In genomic region chr11:75835587-75836239, GRCm38 (mm10) we compare ENCODE assay signal across 22 mouse cellular contexts. TPM values are rescaled to one million over a fixed set of nuclear protein-coding genes. Genes with fewer than 3 reads are reported as not detected.
DNase-seq lines count a peak whose midpoint lies in the region; ATAC-seq and TF ChIP-seq lines count a peak whose summit lies in the region.
"Had no signal": no experiment of that assay in that cellular context is flagged by ENCODE, and none has a peak within 500 bp of the region (broad histone marks: within the 10 kb centered on the region; RNA-seq: fewer than 3 reads in every experiment).

No protein-coding gene starts in this region.

- H3K27ac ChIP-seq in hindbrain, postnatal 0 days: no peak overlapping the region
- H3K27ac ChIP-seq: limb, embryonic 15.5 days; neural tube, embryonic 15.5 days had no signal

- no peak for TF ChIP-seq CTCF in hindbrain, postnatal 0 days (IDR thresholded peaks at IDR 0.05; ENCODE audit: low read depth)

- DNase-seq in left cerebral cortex, postnatal 14 days (ENCODE audit: low spot score in 2 of 2): peak; percentile 44 to 45
- no peak for DNase-seq in left cerebral cortex, adult 18-20 months (ENCODE audit: low spot score in 2 of 2)
- DNase-seq in thymus, postnatal 25 days: peak; percentile 23
- DNase-seq in thymus, postnatal 0 days (ENCODE audit: low spot score): no peak
- peak; percentile 31 for DNase-seq in telencephalon, adult 2 months (ENCODE audit: low read depth, low spot score)
- no peak for DNase-seq in hindbrain, postnatal 0 days (ENCODE audit: low spot score)
- DNase-seq: cerebellum, adult 9-10 months; gastrocnemius, postnatal 14 days; kidney, postnatal 4 days; lung, adult 2 months; retina, postnatal 1 day had no signal

- WGBS in hindbrain, postnatal 0 days: 80% methylated on average over 11 of the region's 11 CpGs

- H3K27me3 ChIP-seq in hindbrain, postnatal 0 days (ENCODE audit: insufficient read depth, low read length): no peaks in the 10 kb centered on the region
- H3K27me3 ChIP-seq: CH12.LX; limb, embryonic 15.5 days; neural tube, embryonic 15.5 days; Patski had no signal

- no peak overlapping the region for H3K9ac ChIP-seq in hindbrain, postnatal 0 days (replicated peaks; ENCODE audit: low read length)
- H3K9ac ChIP-seq: heart, embryonic 12.5 days; limb, embryonic 15.5 days; neural tube, embryonic 15.5 days had no signal

- H3K4me2 ChIP-seq in hindbrain, postnatal 0 days (ENCODE audit: low read depth, low read length): no peak overlapping the region
- H3K4me2 ChIP-seq: heart, embryonic 12.5 days; limb, embryonic 15.5 days; neural tube, embryonic 15.5 days had no signal

- intact Hi-C loops in left cerebral cortex, postnatal 14 days (cut with DNase I): no loop called here

- no peaks in the 10 kb centered on the region for H3K36me3 ChIP-seq in hindbrain, postnatal 0 days (ENCODE audit: insufficient read depth, low read length)
- H3K36me3 ChIP-seq: heart, embryonic 12.5 days; hindbrain, embryonic 10.5 days; limb, embryonic 15.5 days; neural tube, embryonic 15.5 days had no signal

- ATAC-seq in hematopoietic stem cell, adult 5-6 weeks (replicated peaks in 1 of 2; ENCODE audit: insufficient read depth in 1 of 2, low FRiP score in 2 of 2, low TSS enrichment in 1 of 2, low read depth in 1 of 2, poor library complexity in 2 of 2, severe bottlenecking in 2 of 2): peak; percentile 20 to 52; a peak in 3 of 4 replicates
- no peak for ATAC-seq in megakaryocyte, adult 5-6 weeks (ENCODE audit: poor library complexity, severe bottlenecking)
- no peak for ATAC-seq in hindbrain, postnatal 0 days
- ATAC-seq: intestine, embryonic 16.5 days; Patski had no signal

- peaks cover 9% of the 10 kb centered on the region for H3K4me1 ChIP-seq in hindbrain, postnatal 0 days (ENCODE audit: insufficient read depth, low read length)
- H3K4me1 ChIP-seq: heart, embryonic 12.5 days; limb, embryonic 15.5 days had no signal

- H3K9me3 ChIP-seq in hindbrain, postnatal 0 days (ENCODE audit: low read length): no peaks in the 10 kb centered on the region
- H3K9me3 ChIP-seq: heart, embryonic 12.5 days; hindbrain, embryonic 10.5 days; limb, embryonic 15.5 days; neural tube, embryonic 15.5 days had no signal

- H3K4me3 ChIP-seq in hindbrain, postnatal 0 days (ENCODE audit: low read length): no peak overlapping the region
- H3K4me3 ChIP-seq: erythroblast, embryonic 14.5 days; heart, embryonic 12.5 days; hindbrain, embryonic 10.5 days; limb, embryonic 15.5 days; neural tube, embryonic 15.5 days had no signal

RNA-seq across cellular contexts. Expression of gene Doc2b, which starts 39.9 kb away (rescaled TPM):
- total RNA-seq in left cerebral cortex, postnatal 14 days (2021): 10 to 100 TPM; 25.0 to 34.4 TPM
- 10 to 100 TPM; 18.9 to 23.4 TPM for total RNA-seq in left cerebral cortex, adult 18-20 months (2021)
- polyA plus RNA-seq in thymus, postnatal 0 days (2015; fragmentation: Nextera tagmentation; extraction: Ambion mirVana): 0.33 TPM in 2 replicates
- 0.13 TPM in 1 of 2 replicates, not detected in the other for total RNA-seq in hematopoietic stem cell, adult 5-6 weeks (2017)
- total RNA-seq in megakaryocyte, adult 5-6 weeks (2015): not detected in 2 replicates
- total RNA-seq in megakaryocyte, adult 5-6 weeks (2017): not detected in 2 replicates
- 12.7 and 12.8 TPM in 2 replicates for total RNA-seq in hindbrain, postnatal 0 days (2014; rRNA removed)
- 4.0 and 4.3 TPM in 2 replicates for polyA plus RNA-seq in hindbrain, postnatal 0 days (2015; fragmentation: Nextera tagmentation; extraction: Ambion mirVana)
- total RNA-seq: CH12.LX; monocyte, adult 5-6 weeks had no signal
- polyA plus RNA-seq: erythroblast, embryonic 14.5 days had no signal

Comparison
In these comparisons a context has a peak if more than half of its experiments do, and no peak if none do; other contexts are left out.
1. DNase-seq: peak in left cerebral cortex, postnatal 14 days (2 of 2), thymus, postnatal 25 days (single experiment) and telencephalon, adult 2 months (single experiment); none in left cerebral cortex, adult 18-20 months (0 of 2), thymus, postnatal 0 days (single experiment) and hindbrain, postnatal 0 days (single experiment).
2. ATAC-seq: peak in hematopoietic stem cell, adult 5-6 weeks (2 of 2); none in megakaryocyte, adult 5-6 weeks (single experiment) and hindbrain, postnatal 0 days (single experiment).
3. RNA of gene Doc2b, which starts 39.9 kb away (total RNA-seq): 25.0 to 34.4 TPM in left cerebral cortex, postnatal 14 days, 18.9 to 23.4 TPM in left cerebral cortex, adult 18-20 months and 12.7 to 12.8 TPM in hindbrain, postnatal 0 days; 0.13 TPM in hematopoietic stem cell, adult 5-6 weeks and not detected in megakaryocyte, adult 5-6 weeks; every median in the first group is over 10 times any median in the second.